Mouse (Mus musculus) midbrain, embryonic 15.5 days (tissue): ENCODE data around the gene 9330159F19Rik. TPM values are rescaled to one million over a fixed set of nuclear protein-coding genes. Genes with fewer than 3 reads are reported as not detected.

Experiments
- ATAC-seq: fragments of 200-750 bp; cut with Nextera tagmentation; replicated peaks from 2 replicates; pipeline ENCODE4 v1.8.0; 2017; ENCODE audit warnings: moderate TSS enrichment
- H3K27ac ChIP-seq: fragments of 300-500 bp; sonication (generic); 2 replicates; pipeline ENCODE4 v1.5.1; 2015; ENCODE audit warnings: mild to moderate bottlenecking, inconsistent platforms
- H3K27me3 ChIP-seq: fragments of 300-500 bp; sonication (generic); replicated peaks from 2 replicates; pipeline ENCODE4 v1.6.1; 2015; ENCODE audit warnings: inconsistent platforms
- H3K36me3 ChIP-seq: fragments of 300-500 bp; sonication (generic); replicated peaks from 2 replicates; pipeline ENCODE4 v1.6.1; 2015; ENCODE audit warnings: inconsistent platforms
- H3K4me1 ChIP-seq: fragments of 300-500 bp; sonication (generic); 2 replicates; pipeline ENCODE4 v1.6.1; 2015; ENCODE audit warnings: inconsistent platforms
- H3K4me2 ChIP-seq: fragments of 300-500 bp; sonication (generic); 2 replicates; pipeline ENCODE4 v1.6.1; 2015; ENCODE audit warnings: inconsistent platforms, mild to moderate bottlenecking, moderate library complexity
- H3K4me3 ChIP-seq: fragments of 300-500 bp; sonication (generic); 2 replicates; pipeline ENCODE4 v1.5.1; 2015; ENCODE audit warnings: mild to moderate bottlenecking, inconsistent platforms
- H3K9ac ChIP-seq: fragments of 300-500 bp; sonication (generic); 2 replicates; pipeline ENCODE4 v1.6.1; 2015; ENCODE audit warnings: mild to moderate bottlenecking, inconsistent platforms
- H3K9me3 ChIP-seq: fragments of 300-500 bp; sonication (generic); 2 replicates; pipeline ENCODE4 v1.6.1; 2016; ENCODE audit warnings: inconsistent platforms
- WGBS: fragments of 180-500 bp; shearing (Covaris S2); methylation state at CpG from one replicate; pipeline ENCODE4 v1.1.7; 2015; ENCODE audit warnings: mixed read lengths; 5-methylcytosine and 5-hydroxymethylcytosine counted together
- polyA plus RNA-seq: library from polyadenylated mRNA; unstranded; fragments of >200 nt; fragmentation: Nextera tagmentation; extraction: Ambion mirVana; gene quantifications from 2 replicates; pipeline ENCODE4 v1.2.1, GENCODE M21; 2015

The 9330159F19Rik gene
- polyA plus RNA-seq, 1 experiment from 2014 or later, result 33.2 TPM

GRCm38 (mm10) chr10:29206730-29207129 lies 4.7 kb upstream of the 9330159F19Rik start:
- H3K9me3 ChIP-seq, result no peaks in the 10 kb centered on the region
- H3K27ac ChIP-seq, result no peak overlapping the region
- H3K4me2 ChIP-seq, result no peak overlapping the region
- H3K4me1 ChIP-seq, result no peaks in the 10 kb centered on the region
- H3K4me3 ChIP-seq, result no peak overlapping the region
- no peak overlapping the region for H3K9ac ChIP-seq
- H3K36me3 ChIP-seq, result 0 out of 2 replicates have a peak, but pooled peaks cover 3% of the 10 kb centered on the region
- ATAC-seq, result peak; percentile 74
- no peaks in the 10 kb centered on the region for H3K27me3 ChIP-seq

GRCm38 (mm10) chr10:29208735-29209134 lies 2.7 kb upstream of the 9330159F19Rik start:
- Histone ChIP-seq H3K4me3 (no peak overlapping the region), H3K4me1 (no peaks in the 10 kb centered on the region), H3K9me3 (no peaks in the 10 kb centered on the region), H3K27me3 (no peaks in the 10 kb centered on the region), H3K27ac (no peak overlapping the region), H3K4me2 (no peak overlapping the region), H3K36me3 (0 out of 2 replicates have a peak, but pooled peaks cover 3% of the 10 kb centered on the region), H3K9ac (no peak overlapping the region)
- no peak for ATAC-seq
- 50% methylated on average over 3 of the region's 3 CpGs for WGBS

- no peak overlapping the region for H3K4me3 ChIP-seq
- H3K4me2 ChIP-seq, result no peak overlapping the region
- H3K9ac ChIP-seq, result no peak overlapping the region
- no peaks in the 10 kb centered on the region for H3K27me3 ChIP-seq
- ATAC-seq, result peak; percentile 56; the same call in 1 of the 2 replicates
- no peak overlapping the region for H3K27ac ChIP-seq
- H3K4me1 ChIP-seq, result peaks cover 6% of the 10 kb centered on the region; the same call in 1 of the 2 replicates
- no peaks in the 10 kb centered on the region for H3K9me3 ChIP-seq
- H3K36me3 ChIP-seq, result no peaks in the 10 kb centered on the region
- 34% methylated on average over 3 of the region's 3 CpGs for WGBS
These were observed 2.2 kb downstream of the 9330159F19Rik start for GRCm38 (mm10) chr10:29213534-29214100.

- H3K36me3 ChIP-seq, result peaks cover 3% of the 10 kb centered on the region; the same call in 1 of the 2 replicates
- H3K4me3 ChIP-seq, result no peak overlapping the region
- WGBS, result 99% methylated on average over 1 of the region's 1 CpGs
- H3K27me3 ChIP-seq, result no peaks in the 10 kb centered on the region
- H3K9me3 ChIP-seq, result no peaks in the 10 kb centered on the region
- no peak overlapping the region for H3K27ac ChIP-seq
- H3K9ac ChIP-seq, result no peak overlapping the region
- H3K4me1 ChIP-seq, result peaks cover 6% of the 10 kb centered on the region; the same call in 1 of the 2 replicates
- peak; percentile 32; the same call in 1 of the 2 replicates for ATAC-seq
- no peak overlapping the region for H3K4me2 ChIP-seq
These were observed 5.6 kb downstream of the 9330159F19Rik start for GRCm38 (mm10) chr10:29216957-29217356.

- Histone ChIP-seq H3K36me3 (peaks cover 8% of the 10 kb centered on the region; the same call in 1 of the 2 replicates), H3K4me2 (no peak overlapping the region), H3K9me3 (no peaks in the 10 kb centered on the region), H3K4me1 (peaks cover 6% of the 10 kb centered on the region; the same call in 1 of the 2 replicates), H3K9ac (no peak overlapping the region), H3K27me3 (no peaks in the 10 kb centered on the region), H3K4me3 (no peak overlapping the region), H3K27ac (no peak overlapping the region)
- 35% methylated on average over 2 of the region's 2 CpGs for WGBS
- ATAC-seq, result peak; percentile 62
These were observed 6.0 kb downstream of the 9330159F19Rik start for GRCm38 (mm10) chr10:29217451-29217850.

- 93% methylated on average over 4 of the region's 4 CpGs for WGBS
- Histone ChIP-seq H3K27ac (no peak overlapping the region), H3K4me3 (no peak overlapping the region), H3K4me1 (no peaks in the 10 kb centered on the region), H3K9ac (no peak overlapping the region), H3K36me3 (peaks cover 29% of the 10 kb centered on the region), H3K9me3 (no peaks in the 10 kb centered on the region), H3K4me2 (no peak overlapping the region), H3K27me3 (no peaks in the 10 kb centered on the region)
- no peak for ATAC-seq
These were observed 13.9 kb downstream of the 9330159F19Rik start for GRCm38 (mm10) chr10:29225329-29225728.

GRCm38 (mm10) chr10:29231208-29231607 lies 19.8 kb downstream of the 9330159F19Rik start:
- ATAC-seq, result no peak; the same call in 1 of the 2 replicates
- Histone ChIP-seq H3K27me3 (no peaks in the 10 kb centered on the region), H3K36me3 (peaks cover 3% of the 10 kb centered on the region; the same call in 1 of the 2 replicates), H3K4me1 (no peaks in the 10 kb centered on the region), H3K27ac (no peak overlapping the region), H3K4me2 (no peak overlapping the region), H3K4me3 (no peak overlapping the region), H3K9ac (no peak overlapping the region), H3K9me3 (no peaks in the 10 kb centered on the region)
- WGBS, result 87% methylated on average over 2 of the region's 2 CpGs

Other genes with a start within 250 kb of the 9330159F19Rik start
- gene 2310057J18Rik, start 225.3 kb upstream of the 9330159F19Rik start, polyA plus RNA-seq, result not detected in 2 replicates
- 112 and 119 TPM in 2 replicates for gene Soga3, start 67.8 kb upstream of the 9330159F19Rik start, polyA plus RNA-seq
- gene Gm49353, start 12.7 kb upstream of the 9330159F19Rik start, polyA plus RNA-seq, result 10.6 and 12.3 TPM in 2 replicates
- 23.4 and 23.5 TPM in 2 replicates for gene Echdc1, start 101.6 kb downstream of the 9330159F19Rik start, polyA plus RNA-seq
- gene Rnf146, start 150.8 kb downstream of the 9330159F19Rik start, polyA plus RNA-seq, result 90.9 and 95.0 TPM in 2 replicates